Mouse (Mus musculus) kidney, adult 2 months (tissue): Measurements from ENCODE around the gene Pip5k1b.

Experiments used
- CTCF ChIP-seq: fragments of 200-500 bp; conservative IDR thresholded peaks from 2 replicates; pipeline ENCODE4 v1.5.1; 2011; ENCODE audit warnings: low read depth, mild to moderate bottlenecking, control low read depth, low read length, moderate library complexity, mixed read lengths; ENCODE audit not compliant: insufficient read depth, insufficient read length
- POLR2A ChIP-seq: fragments of 200-500 bp; IDR thresholded peaks from one replicate; pipeline ENCODE4 v1.6.1; 2011; ENCODE audit warnings: low read depth, low read length, control low read depth

GRCm38 (mm10) chr19:24366747-24367146 lies 188.9 kb downstream of the Pip5k1b start:
- TF ChIP-seq CTCF, result no peak
- no peak for TF ChIP-seq POLR2A
